Mouse (Mus musculus) forebrain, embryonic 16.5 days (tissue): ENCODE measurements around the gene Lman1l. TPM values are rescaled to one million over a fixed set of nuclear protein-coding genes. Genes with fewer than 3 reads are reported as not detected.

Experiments used
- ATAC-seq: fragments of 200-750 bp; cut with Nextera tagmentation; 2 replicates; pipeline ENCODE4 v1.8.0; 2017; ENCODE audit warnings: mild to moderate bottlenecking, moderate library complexity
- H3K27ac ChIP-seq: fragments of 300-500 bp; sonication (generic); 2 replicates; pipeline ENCODE4 v1.5.1; 2014; ENCODE audit warnings: low read length, control low read depth
- H3K27me3 ChIP-seq: fragments of 300-500 bp; sonication (generic); replicated peaks from 2 replicates; pipeline ENCODE4 v1.6.1; 2014; ENCODE audit warnings: low read length; ENCODE audit not compliant: control insufficient read depth, insufficient read depth
- H3K36me3 ChIP-seq: fragments of 300-500 bp; sonication (generic); 2 replicates; pipeline ENCODE4 v1.6.1; 2014; ENCODE audit not compliant: control insufficient read depth, insufficient read depth
- H3K4me1 ChIP-seq: fragments of 300-500 bp; sonication (generic); replicated peaks from 2 replicates; pipeline ENCODE4 v1.6.1; 2014; ENCODE audit warnings: low read length; ENCODE audit not compliant: control insufficient read depth, insufficient read depth
- H3K4me2 ChIP-seq: fragments of 300-500 bp; sonication (generic); 2 replicates; pipeline ENCODE4 v1.6.1; 2014; ENCODE audit warnings: mild to moderate bottlenecking, low read length, control low read depth
- H3K4me3 ChIP-seq: fragments of 300-500 bp; sonication (generic); replicated peaks from 2 replicates; pipeline ENCODE4 v1.5.1; 2014; ENCODE audit warnings: mild to moderate bottlenecking, low read length, control low read depth
- H3K9ac ChIP-seq: fragments of 300-500 bp; sonication (generic); replicated peaks from 2 replicates; pipeline ENCODE4 v1.6.1; 2014; ENCODE audit warnings: low read depth, low read length, control low read depth
- H3K9me3 ChIP-seq: fragments of 300-500 bp; sonication (generic); 2 replicates; pipeline ENCODE4 v1.6.1; 2016; ENCODE audit warnings: low read length; ENCODE audit not compliant: control insufficient read depth
- WGBS: fragments of 180-500 bp; shearing (Covaris S2); extraction: QIAGEN DNeasy Blood & Tissue Kit; methylation state at CpG from one replicate; pipeline ENCODE4 v1.1.7; 2014; 5-methylcytosine and 5-hydroxymethylcytosine counted together
- polyA plus RNA-seq: library from polyadenylated mRNA; unstranded; fragments of >200 nt; fragmentation: Nextera tagmentation; extraction: Ambion mirVana; gene quantifications from 2 replicates; pipeline ENCODE4 v1.2.1, GENCODE M21; 2015

Lman1l gene
- polyA plus RNA-seq, 1 experiment from 2014 or later: not detected

GRCm38 (mm10) chr9:57628717-57629116, 8.1 kb upstream of the Lman1l start:
- Histone ChIP-seq H3K4me2 (no peak overlapping the region), H3K9me3 (no peaks in the 10 kb centered on the region), H3K4me3 (no peak overlapping the region), H3K4me1 (peaks cover 4% of the 10 kb centered on the region), H3K36me3 (peaks cover 27% of the 10 kb centered on the region), H3K9ac (no peak overlapping the region), H3K27me3 (no peaks in the 10 kb centered on the region), H3K27ac (no peak overlapping the region)
- 92% methylated on average over 12 of the region's 12 CpGs for WGBS
- no peak for ATAC-seq

DNA sequence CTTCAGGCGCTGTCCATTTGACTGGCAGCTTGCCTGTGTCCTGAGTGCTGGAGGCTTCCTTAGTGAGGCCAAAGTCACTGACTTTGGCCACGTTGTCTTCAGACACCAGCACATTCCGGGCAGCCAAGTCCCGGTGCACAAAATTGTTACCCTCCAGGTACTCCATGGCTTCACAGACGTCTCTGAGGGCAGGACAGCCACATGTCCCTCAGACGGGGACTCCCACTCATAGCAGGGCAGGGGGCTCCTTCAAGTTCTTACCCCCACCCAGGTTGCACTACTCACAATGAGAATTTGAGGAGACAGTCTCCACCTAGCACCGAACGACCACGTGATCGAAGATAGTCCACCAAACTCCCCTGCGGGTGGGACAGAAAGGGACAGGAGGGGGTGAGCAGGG, 7.3 kb upstream of the Lman1l start:
- Histone ChIP-seq H3K27me3 (no peaks in the 10 kb centered on the region), H3K4me3 (no peak overlapping the region), H3K9me3 (no peaks in the 10 kb centered on the region), H3K9ac (no peak overlapping the region), H3K27ac (no peak overlapping the region), H3K4me2 (no peak overlapping the region), H3K36me3 (peaks cover 27% of the 10 kb centered on the region), H3K4me1 (no peaks in the 10 kb centered on the region)
- no peak for ATAC-seq
- 86% methylated on average over 11 of the region's 11 CpGs for WGBS

GRCm38 (mm10) chr9:57627191-57627590, 6.6 kb upstream of the Lman1l start:
- no peak overlapping the region for H3K9ac ChIP-seq
- no peaks in the 10 kb centered on the region for H3K9me3 ChIP-seq
- no peak overlapping the region for H3K4me3 ChIP-seq
- 93% methylated on average over 17 of the region's 17 CpGs for WGBS
- no peaks in the 10 kb centered on the region for H3K27me3 ChIP-seq
- no peak for ATAC-seq
- no peaks in the 10 kb centered on the region for H3K4me1 ChIP-seq
- H3K4me2 ChIP-seq: no peak overlapping the region
- H3K36me3 ChIP-seq: peaks cover 27% of the 10 kb centered on the region
- no peak overlapping the region for H3K27ac ChIP-seq

DNA sequence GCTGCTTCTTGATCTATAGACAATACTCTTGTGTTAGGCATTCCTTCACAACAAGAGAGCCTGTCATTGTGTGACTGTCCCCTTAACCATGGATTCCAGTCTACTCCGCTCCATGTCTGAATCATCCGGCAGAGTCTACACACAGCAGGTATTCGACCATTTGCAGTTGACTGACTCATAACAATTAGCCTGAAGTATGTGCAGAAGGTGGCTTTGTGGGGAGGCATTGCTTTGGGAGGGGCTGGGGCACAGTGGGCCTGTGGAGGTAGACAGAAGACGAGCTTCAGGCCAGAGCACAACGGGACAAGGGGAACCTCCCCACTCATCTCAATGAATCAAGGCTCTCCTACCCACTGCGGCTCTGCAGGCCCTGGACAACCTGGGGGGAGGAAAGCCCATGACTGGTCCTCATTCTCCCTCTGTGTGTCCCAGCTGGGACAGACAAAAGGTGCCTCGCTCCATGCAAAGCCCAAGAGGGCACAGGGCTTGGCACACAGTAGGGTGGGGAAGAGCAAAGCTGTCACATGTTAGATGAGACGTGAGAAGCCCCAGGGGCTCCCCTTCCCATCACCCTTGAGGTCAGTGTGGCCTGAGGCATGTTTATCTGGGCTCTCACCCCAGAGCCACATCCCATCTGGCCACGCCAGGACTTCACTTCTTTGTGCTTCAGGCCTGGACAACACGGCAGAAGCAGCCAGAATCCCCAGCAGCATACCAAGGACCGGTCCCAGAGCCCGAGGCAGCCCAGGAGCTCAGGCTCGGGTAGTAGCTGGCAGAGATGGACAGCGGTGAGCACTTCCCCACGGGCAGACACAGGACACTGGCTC, 5.3 kb upstream of the Lman1l start:
- Histone ChIP-seq H3K9me3 (no peaks in the 10 kb centered on the region), H3K4me2 (no peak overlapping the region), H3K4me3 (no peak overlapping the region), H3K4me1 (no peaks in the 10 kb centered on the region), H3K9ac (no peak overlapping the region), H3K27ac (no peak overlapping the region), H3K36me3 (peaks cover 27% of the 10 kb centered on the region), H3K27me3 (no peaks in the 10 kb centered on the region)
- 69% methylated on average over 15 of the region's 15 CpGs for WGBS
- ATAC-seq: no peak

DNA sequence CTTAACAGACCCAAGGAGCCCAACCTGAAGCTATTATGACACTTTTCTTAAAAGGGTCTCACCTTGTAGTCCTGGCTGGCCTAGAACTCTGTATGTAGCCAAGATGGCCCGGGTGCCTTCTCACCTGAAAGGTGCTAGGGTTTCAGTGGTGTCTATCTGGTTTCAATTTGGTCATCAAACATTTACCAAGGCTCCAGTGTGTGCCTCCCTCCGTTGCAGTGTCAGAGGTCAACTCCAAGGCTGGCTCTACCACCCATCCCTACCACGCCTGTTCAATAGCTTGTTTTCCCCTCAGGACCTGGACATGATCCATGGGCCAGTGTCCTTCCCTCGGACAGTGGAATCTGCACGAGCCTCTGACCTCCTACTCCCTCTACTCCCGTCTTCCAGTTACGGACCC, 3.7 kb upstream of the Lman1l start:
- ATAC-seq: no peak

DNA sequence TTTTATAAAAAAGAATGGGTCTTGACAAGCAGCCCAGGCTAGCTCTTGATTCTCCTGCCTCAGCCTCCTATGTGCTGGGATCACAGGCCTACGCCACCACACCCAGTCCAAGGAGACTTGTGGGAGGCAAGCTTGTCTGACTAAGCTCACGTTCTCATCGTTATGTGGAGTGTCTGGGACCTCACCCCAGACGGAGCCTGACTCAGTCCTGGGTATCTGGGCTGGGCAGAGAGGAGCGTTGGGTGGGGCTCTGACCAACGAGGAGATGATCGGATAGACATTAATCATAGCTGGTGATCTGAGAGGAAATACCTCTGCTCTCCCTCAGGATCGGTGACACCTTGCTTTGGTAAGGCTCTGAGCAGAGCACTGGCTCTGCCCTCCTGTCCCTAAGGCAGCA, 1.7 kb downstream of the Lman1l start:
- Histone ChIP-seq H3K27me3 (no peaks in the 10 kb centered on the region), H3K4me2 (no peak overlapping the region), H3K4me3 (no peak overlapping the region), H3K4me1 (no peaks in the 10 kb centered on the region), H3K27ac (no peak overlapping the region), H3K9me3 (no peaks in the 10 kb centered on the region), H3K36me3 (no peaks in the 10 kb centered on the region), H3K9ac (no peak overlapping the region)
- no peak for ATAC-seq
- 79% methylated on average over 8 of the region's 8 CpGs for WGBS

More for the DNA sequence above, 3.7 kb upstream of the Lman1l start:
- peaks cover 23% of the 10 kb centered on the region for H3K36me3 ChIP-seq
- 94% methylated on average over 7 of the region's 7 CpGs for WGBS
- no peaks in the 10 kb centered on the region for H3K27me3 ChIP-seq
- no peak overlapping the region for H3K27ac ChIP-seq
- H3K4me2 ChIP-seq: no peak overlapping the region
- H3K9me3 ChIP-seq: no peaks in the 10 kb centered on the region
- H3K4me1 ChIP-seq: no peaks in the 10 kb centered on the region
- no peak overlapping the region for H3K4me3 ChIP-seq
- no peak overlapping the region for H3K9ac ChIP-seq

DNA sequence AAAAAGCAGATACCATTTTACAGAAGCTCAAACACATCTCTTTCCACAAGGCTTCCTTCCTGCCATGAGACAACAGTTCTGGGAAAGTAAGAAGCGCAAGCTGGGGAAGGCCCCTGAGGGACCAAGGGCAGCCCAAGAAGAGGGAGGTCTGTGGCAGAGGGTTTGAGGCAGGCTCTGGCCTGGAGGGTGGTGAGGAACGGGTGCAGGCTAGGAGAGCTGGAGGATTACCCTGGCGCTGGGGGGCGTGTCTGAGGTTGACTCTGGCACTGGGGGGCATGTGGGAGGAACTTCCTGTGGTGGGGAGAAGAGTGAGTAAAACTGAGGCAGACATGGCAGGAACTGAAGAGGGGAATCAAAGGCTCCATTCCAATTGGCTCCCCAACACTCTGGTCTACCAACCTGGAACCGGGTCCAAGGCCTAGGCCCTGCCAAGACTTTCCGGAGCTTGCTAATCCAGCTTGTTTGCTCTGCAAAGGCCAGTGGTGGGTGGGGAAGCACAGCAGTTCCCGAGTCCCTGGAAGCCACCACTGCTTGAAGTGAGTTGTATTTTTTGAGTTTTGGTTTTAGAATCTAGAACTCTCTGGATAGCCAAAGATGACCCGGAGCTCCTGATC, 2.9 kb downstream of the Lman1l start:
- Histone ChIP-seq H3K4me2 (no peak overlapping the region), H3K9me3 (no peaks in the 10 kb centered on the region), H3K27me3 (no peaks in the 10 kb centered on the region), H3K36me3 (no peaks in the 10 kb centered on the region), H3K27ac (no peak overlapping the region), H3K9ac (no peak overlapping the region), H3K4me1 (no peaks in the 10 kb centered on the region), H3K4me3 (no peak overlapping the region)
- 75% methylated on average over 8 of the region's 8 CpGs for WGBS
- ATAC-seq: no peak

DNA sequence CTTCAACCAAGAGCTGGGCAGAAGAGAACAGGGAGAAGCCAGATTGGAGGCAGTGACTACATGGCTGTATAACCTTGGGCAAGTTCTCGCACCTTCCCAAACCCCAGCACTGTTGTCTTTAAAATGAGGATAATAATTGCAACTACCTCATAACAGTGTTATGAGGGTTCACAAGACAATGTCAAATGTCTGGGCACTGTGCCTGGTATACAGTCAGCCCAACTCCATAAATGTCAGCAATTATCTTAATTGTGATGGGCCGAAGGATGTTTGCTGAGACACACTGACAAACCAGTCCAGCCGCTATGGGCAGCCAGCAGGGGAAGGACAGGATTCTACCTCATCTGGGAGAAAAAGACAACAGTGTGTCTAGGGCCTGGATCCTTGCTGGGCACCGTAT, 5.8 kb downstream of the Lman1l start:
- WGBS: 85% methylated on average over 4 of the region's 4 CpGs
- Histone ChIP-seq H3K4me1 (peaks cover 14% of the 10 kb centered on the region), H3K4me2 (no peak overlapping the region), H3K27me3 (no peaks in the 10 kb centered on the region), H3K27ac (no peak overlapping the region), H3K9me3 (no peaks in the 10 kb centered on the region), H3K9ac (no peak overlapping the region), H3K4me3 (no peak overlapping the region), H3K36me3 (no peaks in the 10 kb centered on the region)
- no peak for ATAC-seq

DNA sequence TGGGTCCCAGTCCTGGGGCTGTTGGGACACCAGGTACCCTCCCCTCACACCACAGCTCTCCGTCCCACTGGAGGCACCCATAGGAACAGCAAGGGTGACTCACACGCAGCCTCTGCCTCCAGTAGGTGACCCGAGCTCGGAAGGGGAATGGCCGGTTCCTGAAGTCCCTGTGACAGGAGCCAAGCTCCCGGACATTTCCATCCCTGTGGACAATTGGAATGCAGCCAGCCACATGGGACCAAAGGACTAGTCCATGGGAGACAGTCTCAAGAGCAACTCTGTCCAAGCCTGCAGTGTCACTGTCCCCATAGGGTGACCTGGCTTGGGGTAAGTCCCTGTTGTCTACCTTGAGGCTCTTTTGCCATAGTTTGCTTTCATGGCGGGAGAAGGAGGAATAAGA, 6.6 kb downstream of the Lman1l start:
- 84% methylated on average over 7 of the region's 7 CpGs for WGBS
- H3K27ac ChIP-seq: no peak overlapping the region
- H3K9ac ChIP-seq: no peak overlapping the region
- no peak overlapping the region for H3K4me3 ChIP-seq
- H3K9me3 ChIP-seq: no peaks in the 10 kb centered on the region
- H3K4me1 ChIP-seq: peaks cover 14% of the 10 kb centered on the region
- ATAC-seq: no peak
- no peak overlapping the region for H3K4me2 ChIP-seq
- no peaks in the 10 kb centered on the region for H3K27me3 ChIP-seq
- H3K36me3 ChIP-seq: no peaks in the 10 kb centered on the region
